Mouse (Mus musculus) testis, postnatal 10 days (tissue): ENCODE results near the gene Cenpu.

Experiments
- DNase-seq: peaks from one replicate; pipeline ENCODE4 v3.0.0; 2021; ENCODE audit warnings: low spot score

Gene Cenpu

GRCm38 (mm10) chr8:46551615-46552440 lies at the start of gene Cenpu:
TSS of gene Cenpu (plus strand) at chr8:46552028.
- DNase-seq = peak; percentile 100

- DNase-seq = no peak
These were observed 49.3 kb upstream of the Cenpu start for GRCm38 (mm10) chr8:46502333-46503071.

- DNase-seq = no peak
These were observed 48.6 kb upstream of the Cenpu start for GRCm38 (mm10) chr8:46503072-46503695.

GRCm38 (mm10) chr8:46504196-46504595 lies 47.6 kb upstream of the Cenpu start:
- DNase-seq = no peak

- no peak for DNase-seq
These were observed 43.1 kb upstream of the Cenpu start for GRCm38 (mm10) chr8:46508488-46509395.

- DNase-seq = no peak
These were observed 42.4 kb upstream of the Cenpu start for GRCm38 (mm10) chr8:46509474-46509873.

GRCm38 (mm10) chr8:46511336-46511735 lies 40.5 kb upstream of the Cenpu start:
- no peak for DNase-seq

GRCm38 (mm10) chr8:46512538-46512937 lies 39.3 kb upstream of the Cenpu start:
- no peak for DNase-seq

GRCm38 (mm10) chr8:46514027-46514426 lies 37.8 kb upstream of the Cenpu start:
- DNase-seq = no peak

GRCm38 (mm10) chr8:46520667-46521066 lies 31.2 kb upstream of the Cenpu start:
- no peak for DNase-seq

- DNase-seq = no peak
These were observed 25.7 kb upstream of the Cenpu start for GRCm38 (mm10) chr8:46526098-46526497.

- DNase-seq = peak; percentile 73
These were observed 25.0 kb upstream of the Cenpu start for GRCm38 (mm10) chr8:46526821-46527220.

GRCm38 (mm10) chr8:46529508-46529907 lies 22.3 kb upstream of the Cenpu start:
- DNase-seq = no peak

GRCm38 (mm10) chr8:46530541-46530940 lies 21.3 kb upstream of the Cenpu start:
- DNase-seq = no peak

- no peak for DNase-seq
These were observed 17.9 kb upstream of the Cenpu start for GRCm38 (mm10) chr8:46533926-46534325.

- no peak for DNase-seq
These were observed 12.1 kb upstream of the Cenpu start for GRCm38 (mm10) chr8:46539701-46540100.

GRCm38 (mm10) chr8:46543191-46543590 lies 8.6 kb upstream of the Cenpu start:
- DNase-seq = no peak

GRCm38 (mm10) chr8:46543662-46544061 lies 8.2 kb upstream of the Cenpu start:
- no peak for DNase-seq

GRCm38 (mm10) chr8:46545854-46546253 lies 6.0 kb upstream of the Cenpu start:
- no peak for DNase-seq

- peak; percentile 59 for DNase-seq
These were observed 5.2 kb upstream of the Cenpu start for GRCm38 (mm10) chr8:46546431-46547176.

GRCm38 (mm10) chr8:46547245-46547644 lies 4.6 kb upstream of the Cenpu start:
- no peak for DNase-seq
